Mouse (Mus musculus) granulocyte monocyte progenitor cell, adult 5-6 weeks (primary cell): ENCODE measurements around the gene Tenm3. TPM values are rescaled to one million over a fixed set of nuclear protein-coding genes. Genes with fewer than 3 reads are reported as not detected.

ENCODE experiments used
- ATAC-seq: replicated peaks from 2 replicates; pipeline ENCODE4 v1.8.0; 2016; ENCODE audit warnings: mild to moderate bottlenecking, moderate TSS enrichment, inconsistent platforms; ENCODE audit not compliant: poor library complexity, severe bottlenecking
- total RNA-seq, 2 experiments: library from RNA; stranded (forward) in 1 of 2; stranded (reverse) in 1 of 2; fragments of 200-712, 200-1000 nt in 1 of 2; fragments of >200 nt in 1 of 2; fragmentation: Nextera tagmentation in 1 of 2; gene quantifications; 2 replicates each; pipeline ENCODE4 v1.2.3; 2014 to 2017

Tenm3 gene
- total RNA-seq, 2 experiments from 2014 or later: not detected

GRCm38 (mm10) chr8:48748503-48749059 lies 95.2 kb downstream of the Tenm3 start:
- no peak for ATAC-seq

- ATAC-seq: no peak
Measured at GRCm38 (mm10) chr8:48743912-48744311, 99.8 kb downstream of the Tenm3 start.

GRCm38 (mm10) chr8:48742741-48743140 lies 101.0 kb downstream of the Tenm3 start:
- no peak for ATAC-seq

DNA sequence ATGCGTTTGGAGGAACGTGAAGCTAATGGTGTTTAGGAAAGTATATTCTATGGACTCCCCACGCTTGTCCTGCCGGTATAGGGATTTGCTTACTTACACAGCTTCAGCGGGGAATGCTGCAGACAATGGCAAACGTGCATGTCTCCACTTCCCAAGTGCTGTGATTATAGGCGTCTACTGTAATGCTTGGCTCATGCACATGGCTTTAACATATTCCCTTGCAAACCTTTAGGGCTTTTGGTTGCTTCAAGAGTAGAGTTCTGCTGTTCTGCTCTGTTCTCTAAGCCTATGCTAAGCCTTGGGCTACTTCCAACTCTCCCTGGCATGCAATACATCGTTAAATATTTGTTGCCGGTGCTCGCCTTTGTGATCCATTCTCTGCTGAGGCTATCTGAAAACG lies 102.8 kb downstream of the Tenm3 start:
- no peak for ATAC-seq

DNA sequence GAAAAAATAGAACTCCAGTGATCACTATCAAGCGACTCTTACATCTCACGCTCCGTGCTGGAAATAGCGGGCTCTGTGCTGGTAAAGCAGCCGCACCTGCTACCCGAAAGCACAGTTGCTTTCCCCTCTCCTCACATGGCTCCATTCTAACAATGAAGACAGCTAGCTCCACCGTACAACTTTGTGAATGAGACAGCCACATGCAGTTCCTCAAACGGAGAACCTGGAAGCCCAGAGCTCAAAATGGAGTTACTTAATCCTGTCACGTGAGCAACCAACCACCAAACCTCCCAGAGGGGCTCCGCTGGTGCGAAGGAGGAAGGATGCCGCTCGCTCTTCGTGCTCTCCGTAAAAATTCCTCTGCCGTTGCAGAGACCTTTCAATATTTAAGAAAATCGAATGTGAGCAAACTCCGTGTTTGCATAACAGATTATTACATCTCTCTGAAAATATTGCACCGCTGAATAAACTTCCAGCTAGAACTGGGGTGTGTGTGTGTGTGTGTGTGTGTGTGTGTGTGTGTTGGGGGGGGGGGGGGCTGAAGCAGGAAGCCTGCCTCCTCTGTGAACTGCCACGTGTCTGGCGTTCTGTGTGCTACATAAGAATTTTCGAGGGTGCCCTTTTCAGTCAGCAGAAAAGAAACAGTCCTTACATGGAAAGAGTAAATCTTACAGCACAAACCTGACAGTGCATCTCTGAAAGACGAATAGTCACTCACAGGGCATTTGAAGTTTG lies 103.4 kb downstream of the Tenm3 start:
- ATAC-seq: peak; percentile 30; the same call in 1 of the 2 replicates

GRCm38 (mm10) chr8:48733731-48734130 lies 110.0 kb downstream of the Tenm3 start:
- no peak for ATAC-seq

DNA sequence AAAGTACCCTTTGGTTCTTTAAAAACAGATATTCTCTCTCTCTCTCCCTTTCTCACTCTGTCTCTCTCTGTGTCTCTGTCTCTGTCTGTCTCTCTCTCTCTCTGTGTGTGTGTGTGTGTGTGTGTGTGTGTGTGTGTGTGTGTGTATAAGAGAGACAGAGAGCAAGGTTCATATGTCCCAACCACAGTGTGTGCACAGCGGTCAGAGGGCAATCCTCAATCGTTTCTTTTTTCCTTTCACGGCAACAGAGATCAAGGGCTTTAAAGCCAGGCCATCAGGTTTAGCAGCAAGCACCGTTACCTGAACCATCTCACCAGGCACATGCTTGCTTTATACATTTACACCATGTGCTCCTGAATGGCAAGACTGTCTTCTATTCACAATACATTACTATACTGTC lies 110.7 kb downstream of the Tenm3 start:
- ATAC-seq: no peak

DNA sequence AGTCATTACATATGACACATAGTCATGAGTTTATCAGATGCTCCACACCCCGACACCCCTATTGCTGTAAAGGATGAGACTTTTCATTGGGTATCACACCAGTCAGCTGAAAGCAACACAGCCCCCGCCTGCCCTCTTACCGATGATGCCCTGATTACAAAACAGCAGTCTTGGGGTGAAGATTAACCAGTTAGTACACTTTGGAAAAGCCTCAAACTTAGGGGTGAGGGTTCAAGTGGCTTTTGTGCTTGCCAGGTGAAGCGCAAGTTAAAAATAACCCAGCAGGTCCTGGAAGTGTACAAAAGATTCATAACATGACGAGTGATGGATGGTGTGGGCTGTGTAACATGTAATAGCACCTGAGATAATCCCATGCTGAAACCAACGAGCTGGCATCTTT lies 113.0 kb downstream of the Tenm3 start:
- no peak for ATAC-seq

GRCm38 (mm10) chr8:48728833-48729690 lies 114.7 kb downstream of the Tenm3 start:
- no peak for ATAC-seq

DNA sequence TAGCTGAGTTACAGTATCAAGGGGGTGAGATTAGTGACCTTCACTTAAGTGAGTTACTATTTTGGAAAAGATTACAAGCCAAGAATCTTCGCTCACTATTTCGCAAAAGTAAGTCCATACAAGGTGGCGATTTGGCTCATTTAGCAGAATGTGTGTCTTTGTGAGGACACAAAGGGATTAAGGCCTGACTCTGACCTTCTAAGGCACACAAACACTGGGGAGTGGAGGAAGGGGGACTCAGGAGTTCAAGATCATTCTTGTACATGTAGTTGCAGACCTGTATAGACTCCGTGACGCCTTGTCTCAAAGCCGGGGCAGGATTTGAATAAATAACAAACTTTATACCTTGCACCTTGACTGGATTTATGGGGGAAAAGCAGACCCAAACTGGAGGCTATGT lies 115.7 kb downstream of the Tenm3 start:
- ATAC-seq: no peak

DNA sequence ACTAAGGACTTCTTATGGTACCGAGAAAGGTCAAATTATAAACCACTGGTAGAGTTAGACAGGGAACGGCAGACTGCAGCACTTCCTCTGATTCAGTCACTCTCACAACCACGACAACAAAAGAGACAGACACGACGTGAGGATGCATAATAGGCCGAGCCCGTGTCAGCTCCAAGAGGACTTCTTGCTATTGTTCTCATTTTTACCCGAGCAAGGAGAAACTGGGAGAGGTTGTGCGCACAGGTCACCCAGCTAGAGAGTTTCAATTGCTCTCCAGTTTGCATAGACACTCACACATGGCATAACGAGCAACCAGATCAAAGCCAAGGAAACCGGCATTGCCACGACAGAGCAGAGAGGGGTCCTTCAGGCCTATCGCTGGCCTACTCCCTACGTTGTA lies 121.0 kb downstream of the Tenm3 start:
- ATAC-seq: no peak

GRCm38 (mm10) chr8:48722318-48722717 lies 121.4 kb downstream of the Tenm3 start:
- no peak for ATAC-seq

DNA sequence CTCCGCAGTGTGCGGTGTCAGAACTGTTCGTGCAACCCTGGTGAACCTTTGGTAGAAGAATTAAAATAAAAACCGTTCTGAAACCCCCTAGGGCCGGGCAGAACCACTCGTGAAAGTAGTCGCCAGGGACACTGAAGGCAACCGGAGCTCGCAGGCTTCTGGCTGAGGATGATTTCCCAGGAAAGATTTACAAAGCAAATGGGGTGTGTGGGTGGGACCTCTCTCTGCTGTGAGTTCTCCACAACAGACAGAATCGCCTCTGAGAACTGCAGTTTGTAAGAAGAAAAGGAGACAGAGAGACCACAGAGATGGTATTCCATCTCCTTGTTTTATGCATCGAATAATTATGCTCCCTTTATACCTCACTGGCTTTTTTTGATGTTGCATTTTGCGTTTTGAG lies 122.4 kb downstream of the Tenm3 start:
- no peak for ATAC-seq

DNA sequence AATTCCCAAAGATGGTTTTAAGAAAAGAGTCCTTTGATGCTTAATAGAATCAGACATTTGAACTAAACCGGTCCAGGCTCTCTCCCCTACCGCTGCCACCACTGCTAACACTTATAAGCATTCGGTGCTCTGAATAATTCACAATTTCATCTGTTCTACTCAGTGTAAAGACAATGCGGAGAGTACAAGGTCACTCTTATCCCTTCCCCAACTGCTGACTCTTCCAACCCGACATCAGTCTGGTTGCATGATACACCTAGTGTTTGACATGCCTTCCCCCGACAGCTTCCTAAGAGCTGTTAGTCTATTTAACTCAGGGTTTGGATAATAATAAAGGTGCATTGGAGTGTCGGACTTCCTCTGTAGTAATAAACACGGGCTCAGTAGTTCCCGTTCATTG lies 128.1 kb downstream of the Tenm3 start:
- no peak for ATAC-seq

DNA sequence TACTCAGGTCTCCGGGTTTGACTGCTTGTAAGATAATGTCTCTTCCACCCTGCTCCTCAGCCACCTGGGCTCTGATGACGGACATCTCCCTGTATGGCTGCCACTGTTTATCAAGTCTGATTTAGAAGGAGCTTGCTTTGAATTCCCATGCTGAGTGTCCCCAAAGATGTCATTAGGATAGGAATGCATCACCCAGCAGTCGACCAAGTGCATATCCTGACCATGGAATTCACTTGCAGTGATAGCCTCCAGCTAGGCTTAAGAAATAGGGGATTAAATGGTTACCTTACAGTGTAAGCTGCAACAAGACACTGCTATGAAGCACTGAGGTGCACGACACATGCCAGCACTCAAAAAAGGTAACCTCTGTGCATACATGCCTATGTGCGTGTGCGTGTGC lies 137.1 kb downstream of the Tenm3 start:
- ATAC-seq: no peak

DNA sequence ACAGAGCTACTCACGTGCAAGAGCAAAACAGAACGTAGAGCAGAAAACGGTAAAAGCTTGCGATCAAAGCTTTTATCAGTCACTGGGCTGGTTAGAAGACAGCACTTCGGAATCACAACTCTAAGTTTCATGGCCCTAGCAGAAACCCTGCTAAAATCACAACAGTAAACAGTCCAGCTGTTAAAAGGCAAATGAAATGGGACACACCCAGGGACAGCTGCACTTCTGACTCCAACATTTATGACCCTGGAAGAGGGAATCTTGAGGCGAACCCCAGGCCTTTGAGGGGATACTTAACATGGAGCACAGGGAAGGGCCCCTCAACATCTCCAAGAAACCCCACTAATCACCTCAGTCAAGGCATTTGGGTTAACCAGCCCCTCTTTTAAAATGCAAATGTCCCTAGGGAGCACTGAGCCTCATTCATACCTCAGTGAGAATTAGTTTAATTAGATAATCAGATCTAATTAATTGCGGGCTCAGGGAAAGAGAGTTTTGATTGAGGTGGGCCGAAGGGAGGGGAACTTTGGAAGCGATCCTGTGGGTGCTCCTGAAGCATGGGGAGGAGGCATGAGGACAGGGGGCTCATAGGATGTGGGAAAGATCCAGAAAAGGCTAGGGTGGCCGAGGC lies 138.8 kb downstream of the Tenm3 start:
- no peak for ATAC-seq

- no peak for ATAC-seq
Measured at GRCm38 (mm10) chr8:48704485-48704884, 139.3 kb downstream of the Tenm3 start.

- no peak for ATAC-seq
Measured at GRCm38 (mm10) chr8:48690665-48691395, 152.9 kb downstream of the Tenm3 start.

GRCm38 (mm10) chr8:48688706-48689105 lies 155.0 kb downstream of the Tenm3 start:
- ATAC-seq: no peak

DNA sequence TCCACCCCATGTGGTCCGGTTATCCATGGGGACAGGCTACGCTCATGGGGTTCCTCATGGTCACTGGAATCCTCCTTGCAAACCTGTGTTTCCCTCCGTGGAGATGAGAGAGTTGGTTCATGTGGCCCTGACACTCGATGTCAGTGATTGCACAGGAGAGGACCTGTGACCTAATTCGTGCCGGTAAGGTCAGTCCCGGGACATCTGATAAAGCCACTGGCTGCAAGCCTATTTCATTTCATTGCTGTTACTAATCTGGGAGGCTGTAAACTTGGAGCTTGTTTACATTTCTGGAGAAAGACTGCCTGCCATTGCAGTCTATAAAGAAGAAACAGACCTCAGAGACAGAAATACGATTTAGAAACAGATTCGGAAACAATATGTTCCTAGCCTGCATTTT lies 155.6 kb downstream of the Tenm3 start:
- ATAC-seq: no peak
